Mouse (Mus musculus): Measurements from ENCODE around the gene Grik4.

- TF ChIP-seq FLI1 (IDR thresholded peaks at IDR 0.05; ENCODE audit: low read length): no peak
- TF ChIP-seq GATA1 (IDR thresholded peaks at IDR 0.05; ENCODE audit: borderline replicate concordance, low read length): no peak
Observed at GRCm38 (mm10) chr9:42797276-42797675, 147.0 kb downstream of the Grik4 start.
